Mouse (Mus musculus): ENCODE measurements around the gene Bnc2.

DNA sequence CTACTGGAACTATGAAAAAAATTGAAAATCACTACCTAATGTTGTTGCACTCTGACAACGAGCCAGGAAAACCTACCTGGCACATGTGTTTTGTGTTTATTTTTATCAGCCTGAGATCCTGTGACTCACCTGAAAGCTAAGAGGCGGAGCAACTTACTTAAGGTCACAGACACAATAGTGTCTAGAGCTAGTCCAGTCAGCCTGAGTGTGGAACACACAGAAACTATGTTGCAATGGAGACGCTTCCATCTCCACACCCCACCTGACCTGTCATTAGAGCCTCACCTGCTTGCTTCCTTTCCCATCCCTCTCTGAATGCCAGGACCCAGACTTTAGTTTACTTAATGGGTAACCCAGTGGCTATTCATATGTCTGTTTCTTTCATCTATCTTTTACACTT lies 364.2 kb downstream of the Bnc2 start:
- TF ChIP-seq CTCF (IDR thresholded peaks at IDR 0.05; ENCODE audit: control insufficient read depth, insufficient read depth, insufficient read length) (no peak), USF1 (IDR thresholded peaks at IDR 0.05; ENCODE audit: low read depth) (no peak), FOSL1 (IDR thresholded peaks at IDR 0.05; ENCODE audit: insufficient read depth, low read length, poor library complexity, severe bottlenecking) (no peak), MAX (IDR thresholded peaks at IDR 0.05) (no peak), MYOD1 (IDR thresholded peaks at IDR 0.05; ENCODE audit: control insufficient read depth, insufficient read length, low read depth) (no peak), MYOG (IDR thresholded peaks at IDR 0.05; ENCODE audit: control insufficient read depth, extremely low read depth, insufficient read length) (no peak), CEBPB (IDR thresholded peaks at IDR 0.05; ENCODE audit: low read depth) (no peak)
